Mouse (Mus musculus): ENCODE results near the gene Mrpl44.

The Mrpl44 gene

DNA sequence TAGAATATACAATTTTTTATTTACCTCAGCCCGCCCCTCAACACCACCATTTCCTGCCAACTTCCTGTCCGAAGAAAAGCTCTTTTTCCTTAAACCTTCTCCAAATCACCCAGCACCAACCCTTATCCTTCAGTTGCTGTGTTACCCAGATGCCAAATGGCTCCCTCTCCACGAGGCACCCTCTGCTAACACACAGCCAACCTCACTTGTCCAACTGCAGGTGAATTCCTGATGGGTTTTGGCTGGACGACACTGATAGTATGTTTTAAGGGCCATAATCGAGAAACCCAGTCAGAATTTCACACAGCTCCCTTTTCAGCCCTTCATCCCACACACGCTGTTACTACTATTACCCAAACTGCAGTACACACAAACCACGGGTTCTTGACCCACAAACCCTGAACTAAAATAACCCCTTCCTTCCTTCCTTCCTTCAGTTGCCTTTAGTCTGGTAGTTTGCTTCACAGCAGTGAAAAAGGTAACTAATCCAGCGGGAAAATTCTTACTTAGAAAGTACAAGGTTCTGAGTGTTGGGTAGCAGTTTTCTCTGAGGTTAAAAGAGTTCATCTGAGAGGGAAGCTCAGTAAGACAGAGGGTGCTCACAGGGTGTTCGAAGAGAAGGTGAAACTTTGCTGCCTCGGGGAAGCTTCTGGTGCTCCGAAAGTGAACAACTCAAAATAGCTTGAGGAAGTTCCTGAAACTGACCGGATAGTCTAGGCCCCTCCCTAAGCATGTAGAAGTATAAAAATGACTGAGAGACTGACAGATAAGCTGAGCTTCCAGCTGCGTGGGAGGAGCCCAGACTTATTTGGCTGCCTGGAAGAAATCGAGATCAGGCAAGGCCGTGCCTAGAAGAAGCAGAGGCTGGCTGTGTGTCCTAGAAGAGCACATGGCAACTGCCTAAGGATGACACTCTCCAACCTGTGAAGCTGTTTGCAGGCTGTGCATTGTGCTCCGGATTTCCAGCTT, 13.3 kb upstream of the Mrpl44 start:
- CTCF ChIA-PET, result interaction anchor here (0.5 kb wide), 1 partner anchor 1548 kb away, joined by 3 read pairs; no protein-coding TSS in a partner anchor

DNA sequence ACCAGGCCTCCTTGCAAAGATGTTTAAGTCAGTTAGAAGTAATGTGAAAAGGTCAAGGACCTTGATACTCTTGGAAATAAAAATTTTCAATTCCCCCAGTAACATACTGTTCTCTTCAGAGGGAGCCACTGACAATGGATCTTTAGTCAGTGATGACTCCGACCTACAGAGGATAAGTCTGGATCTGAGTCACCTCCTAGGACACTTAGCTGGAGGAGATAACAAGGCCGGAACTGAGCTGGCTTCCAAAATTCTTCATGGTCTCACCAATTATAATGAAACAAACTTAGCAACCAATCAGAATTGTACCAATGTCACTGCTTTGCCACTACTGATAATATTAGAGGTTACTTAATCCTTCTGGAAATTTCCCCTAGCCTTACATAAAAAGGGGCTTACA, 11.8 kb upstream of the Mrpl44 start:
- CTCF ChIA-PET, result no interaction called here

DNA sequence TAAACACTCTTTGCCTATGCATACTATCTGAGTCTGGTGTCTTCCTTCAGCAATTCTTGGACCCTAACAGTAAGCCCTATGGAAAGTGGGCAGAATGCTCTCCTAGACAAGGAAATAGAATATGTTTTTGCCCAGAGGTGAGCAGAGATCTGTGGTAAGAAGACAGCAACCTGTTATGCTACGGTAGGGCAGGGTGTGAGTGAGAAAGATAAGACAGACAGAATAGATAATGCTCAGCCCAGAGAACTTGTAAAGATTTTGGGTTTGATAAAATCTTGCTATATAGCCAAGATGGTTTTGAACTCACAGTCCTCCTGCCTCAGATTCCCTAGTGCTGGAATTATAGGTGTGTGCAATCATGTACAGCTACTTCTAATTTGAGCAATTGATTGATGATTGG, 11.3 kb upstream of the Mrpl44 start:
- CTCF ChIA-PET, result no interaction called here

DNA sequence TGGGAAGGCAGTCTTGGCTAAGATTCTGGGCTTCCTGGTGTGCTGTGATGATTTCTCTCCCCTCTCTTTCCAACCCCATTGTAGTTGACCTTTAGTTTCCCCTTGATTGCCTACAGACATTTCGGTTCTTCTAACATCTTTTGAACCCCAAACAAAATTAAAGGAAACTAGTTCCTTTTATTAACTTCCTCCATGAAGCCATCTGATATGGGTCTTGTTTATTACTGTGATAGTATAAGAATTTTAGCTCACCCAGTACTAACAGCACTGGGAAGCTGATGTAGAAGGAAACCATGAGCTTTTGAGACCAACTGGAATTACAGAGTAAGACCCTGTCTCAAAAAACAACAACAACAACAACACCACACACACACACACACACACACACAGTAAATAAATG, 7.6 kb upstream of the Mrpl44 start:
- CTCF ChIA-PET, result interaction anchor here (0.6 kb wide), 1 partner anchor 55 kb away, joined by 4 read pairs; no protein-coding TSS in a partner anchor

DNA sequence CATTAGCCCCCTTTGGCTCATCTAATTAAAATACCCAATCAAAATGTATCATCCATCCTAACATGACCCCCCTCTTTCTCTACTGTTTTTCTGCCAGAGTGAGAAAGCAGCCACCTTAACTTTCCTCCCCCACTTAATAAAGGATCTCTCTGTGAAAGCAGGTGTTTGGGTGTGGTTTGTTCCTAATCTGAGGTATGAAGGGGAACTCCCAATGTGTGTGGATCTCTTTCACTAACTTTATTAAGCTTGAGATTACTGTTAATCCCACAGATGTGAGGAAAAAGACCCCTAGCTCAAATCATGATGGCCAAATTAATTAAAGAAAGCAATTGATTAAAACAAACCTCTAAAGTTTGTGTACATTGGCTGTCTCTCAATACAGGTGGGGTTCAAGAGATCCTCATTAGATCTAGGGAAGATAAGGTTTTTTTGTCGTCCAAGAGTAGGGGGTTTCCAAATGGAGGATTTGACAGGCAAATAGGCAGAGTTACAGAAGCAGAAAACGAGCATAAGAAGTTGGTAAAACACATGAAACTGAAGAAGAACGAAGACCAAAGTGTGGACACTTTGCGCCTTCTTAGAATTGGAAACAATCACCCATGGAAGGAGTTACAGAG, 1.5 kb upstream of the Mrpl44 start:
- CTCF ChIA-PET, result interaction anchor here (0.5 to 0.6 kb wide), 2 partner anchors 111 to 641 kb away, joined by 3 to 5 read pairs; no protein-coding TSS in a partner anchor

DNA sequence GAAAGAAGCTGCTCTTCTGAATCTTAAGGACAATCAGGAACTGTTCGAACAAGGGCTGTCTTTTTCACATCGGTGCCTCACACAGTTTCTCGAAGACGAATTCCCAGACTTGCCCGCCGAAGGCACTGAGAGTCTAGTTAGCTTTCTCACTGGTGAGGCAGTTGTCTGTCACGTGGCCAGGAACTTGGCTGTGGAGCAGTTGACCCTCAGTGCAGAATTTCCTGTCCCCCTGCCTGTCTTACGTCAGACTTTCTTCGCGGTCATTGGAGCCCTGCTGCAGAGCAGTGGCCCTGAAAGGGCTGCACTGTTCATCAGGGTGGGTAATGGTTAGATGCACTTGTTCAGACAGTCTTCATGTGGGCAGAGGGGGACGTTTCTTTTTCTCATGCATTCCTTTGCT, 2.2 kb downstream of the Mrpl44 start:
- CTCF ChIA-PET, result no interaction called here

DNA sequence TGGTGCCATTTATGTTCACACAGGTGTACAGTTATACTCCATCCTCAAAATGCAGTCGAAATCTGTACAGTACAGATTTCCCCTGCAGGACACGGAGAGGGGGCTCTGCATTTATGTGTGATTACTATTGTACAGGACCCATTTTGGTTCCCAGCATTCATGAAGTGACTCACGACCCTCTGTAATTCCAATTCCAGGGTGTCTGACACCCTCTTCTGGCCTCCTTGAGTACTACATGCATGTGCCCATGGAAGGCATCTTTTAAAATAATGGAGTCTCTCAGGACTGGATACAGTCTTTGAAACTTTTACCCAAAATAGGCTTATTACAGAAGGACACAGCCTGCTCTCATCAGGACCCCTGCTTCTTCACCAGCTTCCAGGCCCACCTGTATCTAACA, 6.6 kb downstream of the Mrpl44 start:
- CTCF ChIA-PET, result interaction anchor here (1.0 kb wide), 1 partner anchor 95 kb away, joined by 3 read pairs; no protein-coding TSS in a partner anchor

DNA sequence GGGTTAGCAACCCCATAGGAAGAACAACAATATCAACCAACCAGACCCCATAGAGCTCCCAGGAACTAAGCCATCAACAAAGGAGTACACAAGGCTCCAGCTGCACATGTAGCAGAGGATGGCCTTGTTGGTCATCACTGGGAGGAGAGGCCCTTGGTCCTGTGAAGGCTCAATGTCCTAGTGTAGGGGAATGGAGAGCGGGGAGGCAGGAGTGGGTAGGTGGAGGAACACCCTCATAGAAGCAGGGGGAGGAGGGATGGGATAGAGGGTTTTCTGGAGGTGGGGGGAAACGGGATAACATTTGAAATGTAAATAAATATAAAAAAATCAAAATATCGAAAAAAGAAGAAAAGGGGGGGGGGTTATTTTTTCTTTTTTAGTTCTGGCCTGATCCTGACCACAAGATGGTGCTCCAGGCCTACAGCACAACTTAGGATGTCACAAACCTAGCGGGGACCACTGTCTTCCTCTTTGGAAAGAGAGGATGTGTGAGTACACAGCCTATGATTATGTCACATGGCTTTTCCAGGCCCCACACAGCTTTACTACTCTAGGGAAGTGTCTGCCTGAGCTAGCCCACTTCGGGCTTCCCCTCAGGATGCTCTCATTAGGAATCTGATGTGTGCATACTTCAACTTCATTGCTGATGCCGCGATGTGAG, 10.6 kb downstream of the Mrpl44 start:
- CTCF ChIA-PET, result no interaction called here

DNA sequence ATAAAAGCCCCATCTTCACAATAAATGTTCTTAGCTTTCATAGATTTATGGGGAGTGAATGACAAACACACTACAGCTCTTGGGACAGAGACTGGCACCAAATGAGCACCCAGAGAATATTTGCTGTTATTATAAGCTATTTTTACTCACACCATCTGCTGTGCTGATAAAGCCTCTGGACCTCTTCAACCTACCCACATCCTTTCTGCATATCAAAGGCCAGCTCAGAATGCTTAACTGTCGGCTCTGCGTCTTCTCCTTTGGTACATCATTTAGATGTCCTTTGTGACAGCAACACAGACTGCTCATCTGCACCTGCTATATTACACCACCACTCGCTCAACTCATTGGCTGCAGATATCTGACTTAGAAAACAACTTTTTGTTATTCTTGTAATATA, 21.3 kb downstream of the Mrpl44 start:
- CTCF ChIA-PET, result no interaction called here

DNA sequence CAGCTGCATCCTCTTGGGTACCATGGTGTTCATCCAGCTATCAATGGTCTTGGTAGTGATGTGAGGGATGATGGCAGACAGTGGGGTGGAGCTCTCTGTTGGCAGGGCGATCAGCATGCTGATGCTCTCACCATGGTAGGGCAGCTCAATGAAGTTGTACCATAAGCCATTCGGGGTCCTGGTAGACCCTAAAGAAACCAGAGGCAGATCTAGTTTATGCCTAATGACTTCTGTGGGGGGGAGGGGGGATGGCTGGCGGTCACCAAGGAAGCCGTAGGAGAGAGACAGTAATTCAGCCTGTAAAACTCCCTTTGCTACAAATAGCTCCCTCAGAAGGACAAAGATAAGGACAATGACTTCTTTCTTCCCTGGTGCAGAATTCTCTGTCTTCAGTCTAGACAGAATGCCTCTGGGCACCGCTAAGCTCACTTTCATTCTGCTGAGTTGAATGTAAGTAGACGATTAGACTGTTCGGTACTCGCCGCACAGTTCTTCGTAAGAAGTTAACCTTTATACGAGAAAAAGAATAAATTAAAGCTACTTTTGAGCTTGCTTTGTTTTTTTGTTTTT, 27.1 kb downstream of the Mrpl44 start:
- CTCF ChIA-PET, result no interaction called here

DNA sequence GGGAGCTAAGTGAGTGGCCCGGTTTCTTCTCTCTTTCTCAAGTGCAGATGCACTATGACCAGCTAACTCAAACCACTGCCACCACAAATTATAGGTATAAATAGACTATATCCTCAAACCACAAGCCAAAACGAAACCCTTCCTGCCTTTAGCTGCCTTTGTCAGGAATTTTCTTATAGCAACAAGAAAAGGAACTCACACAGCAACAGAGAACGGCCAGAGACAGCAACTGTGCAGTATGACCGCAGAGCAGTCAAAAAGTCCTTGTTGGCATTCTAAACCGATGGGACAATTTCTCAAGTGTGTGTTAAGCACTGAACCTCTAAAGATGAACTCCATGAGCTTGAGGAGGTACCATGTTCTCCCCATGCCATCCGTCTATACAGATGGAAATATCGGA, 27.8 kb downstream of the Mrpl44 start:
- CTCF ChIA-PET, result no interaction called here

DNA sequence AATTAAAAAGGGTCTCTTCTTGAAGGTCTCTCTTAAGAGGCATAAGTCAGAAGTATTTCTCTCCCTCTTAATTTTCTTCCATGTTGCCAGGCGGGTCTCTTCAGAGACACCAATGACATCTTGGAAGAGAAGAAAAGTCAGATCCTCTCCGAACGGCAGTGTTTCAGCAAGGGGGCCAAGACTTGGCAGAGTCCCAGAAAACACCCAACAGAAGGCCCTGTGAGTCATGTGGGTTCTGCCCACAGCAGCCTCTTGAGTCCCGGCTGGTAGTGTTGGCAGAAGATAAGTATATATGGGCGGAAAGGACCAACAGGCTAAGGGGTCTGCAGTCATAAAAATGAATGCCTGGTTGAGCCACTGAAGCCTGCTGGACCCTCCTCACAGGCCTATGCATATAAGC, 31.0 kb downstream of the Mrpl44 start:
- CTCF ChIA-PET, result no interaction called here

DNA sequence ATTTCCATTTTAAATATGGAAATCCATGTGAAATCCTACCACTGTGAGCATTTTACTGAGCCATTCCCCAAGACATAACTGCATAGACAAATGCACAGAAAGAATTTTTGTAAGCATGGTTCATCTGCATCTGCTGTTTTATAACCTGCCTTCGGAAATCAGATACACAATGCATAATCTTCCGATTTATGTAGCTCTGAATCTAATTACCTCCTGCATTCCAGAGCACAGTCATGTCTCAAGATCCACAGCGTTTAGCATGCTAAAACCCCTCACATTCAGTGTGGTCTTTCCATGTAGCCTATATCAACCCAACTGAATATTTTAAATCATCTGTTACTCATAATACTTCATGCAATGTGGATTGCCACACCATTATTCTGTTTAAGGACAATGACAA, 33.6 kb downstream of the Mrpl44 start:
- CTCF ChIA-PET, result no interaction called here

DNA sequence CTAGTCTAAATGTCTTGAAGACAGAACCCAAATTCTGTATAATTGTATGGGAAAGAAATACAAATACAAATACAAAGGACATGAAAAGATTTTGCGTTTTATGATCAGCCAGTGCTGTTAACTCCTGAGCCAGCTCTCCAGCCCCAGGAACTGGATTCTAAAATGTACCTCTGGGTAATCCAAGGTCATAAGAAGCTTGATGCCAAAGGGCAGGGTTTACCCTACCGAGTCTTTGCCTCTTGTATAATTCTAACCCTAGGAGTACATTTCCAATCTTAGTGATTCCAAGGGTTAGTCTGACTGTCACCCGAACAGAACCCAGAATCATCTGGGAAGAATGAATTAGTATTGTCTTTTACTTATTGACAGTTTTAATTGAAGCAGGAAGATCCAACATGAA, 39.6 kb downstream of the Mrpl44 start:
- CTCF ChIA-PET, result no interaction called here

DNA sequence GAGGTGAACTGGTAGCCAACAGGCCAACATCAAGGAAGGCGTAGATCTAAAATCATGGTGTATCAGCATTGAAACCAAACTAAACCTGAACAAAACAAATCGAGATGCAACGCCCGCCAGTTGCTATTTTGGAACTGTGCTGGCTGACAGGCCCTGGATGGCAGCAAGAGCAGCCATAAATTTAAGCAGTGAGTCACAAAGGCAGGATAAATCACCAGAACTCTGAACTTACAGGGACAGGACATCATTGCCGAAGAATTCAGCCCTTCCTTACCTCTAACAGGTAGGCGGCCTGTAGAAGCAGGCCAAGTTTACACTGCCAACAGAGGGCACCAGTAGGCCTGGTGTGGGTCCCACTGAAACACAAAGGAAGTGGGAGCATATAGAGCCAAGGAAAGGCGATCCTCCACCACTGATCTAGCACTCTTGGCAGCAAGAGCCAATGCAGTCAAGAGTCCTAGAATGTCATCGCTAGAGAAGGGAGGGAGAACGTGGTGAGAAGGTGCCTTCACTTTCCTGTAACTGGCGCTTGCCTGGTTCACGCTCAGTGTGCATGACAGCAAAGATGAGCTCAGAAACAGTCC, 43.6 kb downstream of the Mrpl44 start:
- CTCF ChIA-PET, result no interaction called here

DNA sequence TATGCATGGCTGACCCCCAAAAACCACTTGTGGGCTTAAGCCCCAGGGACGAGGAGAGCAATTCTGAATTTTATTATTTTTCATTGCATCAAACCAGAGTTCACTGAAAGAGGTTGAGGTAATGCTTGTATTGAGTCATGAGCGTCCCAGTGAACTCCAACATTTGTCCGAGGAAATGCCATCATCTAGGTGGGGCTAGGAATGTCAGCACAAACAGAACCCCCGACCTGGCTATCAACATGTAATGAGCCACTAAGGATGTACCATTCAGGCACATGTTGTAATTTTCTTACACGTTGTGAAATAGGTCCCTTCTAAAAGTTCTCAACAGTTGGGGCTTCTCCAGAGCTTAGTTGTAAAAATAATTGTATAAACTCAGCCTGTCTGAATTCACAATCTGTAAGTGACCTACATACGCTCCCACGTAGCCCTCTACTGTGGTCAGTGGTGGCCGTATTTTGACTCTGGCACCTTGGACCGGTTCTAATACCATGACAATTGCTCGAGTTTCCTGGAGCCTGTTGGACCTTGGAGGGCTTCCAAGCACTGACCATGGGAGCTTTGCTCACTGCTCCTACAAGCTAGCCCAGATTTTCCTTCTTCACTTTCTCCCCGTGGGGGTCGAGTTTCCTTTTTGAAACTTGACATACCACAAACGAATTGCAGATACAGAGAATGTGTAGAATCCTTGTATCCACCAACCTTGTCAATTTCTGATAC, 47.1 kb downstream of the Mrpl44 start:
- CTCF ChIA-PET, result interaction anchor here (0.7 kb wide), 1 partner anchor 55 kb away, joined by 4 read pairs; no protein-coding TSS in a partner anchor

DNA sequence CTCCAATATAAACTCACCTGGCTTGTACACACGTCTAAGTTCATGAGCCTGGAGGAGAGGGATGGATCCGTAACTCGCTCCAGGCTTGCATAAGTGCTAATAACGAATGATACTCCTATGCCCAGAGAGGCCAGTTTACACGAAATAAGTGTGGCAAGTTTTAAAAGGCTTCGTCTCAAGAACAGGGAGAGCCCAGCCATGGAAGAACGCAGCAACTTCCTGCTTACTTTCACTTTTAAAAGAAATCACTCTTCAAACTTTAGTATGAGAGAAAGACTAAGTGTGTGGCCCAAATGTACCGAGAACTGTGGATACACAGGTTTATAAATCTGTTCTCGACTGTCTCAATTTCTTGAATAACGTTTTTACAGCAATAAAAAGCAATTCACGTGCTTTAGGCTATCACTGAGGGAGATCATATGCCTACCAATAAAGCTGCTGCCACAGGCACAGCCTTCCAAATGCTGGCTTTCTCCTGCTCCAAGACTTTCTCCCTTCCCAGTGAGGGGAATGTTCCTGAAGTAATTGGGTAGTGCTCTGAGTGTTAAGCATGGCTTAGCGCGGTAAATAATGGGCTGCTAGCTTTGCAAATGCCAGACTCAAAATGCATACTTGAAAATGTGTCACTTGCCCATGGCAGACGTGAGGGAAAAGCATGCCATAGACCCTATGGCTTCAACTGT, 48.3 kb downstream of the Mrpl44 start:
- CTCF ChIA-PET, result no interaction called here

All from spleen, embryonic (tissue).